ENCODE assay signal across 22 mouse cellular contexts in genomic region chr11:34774636-34775035, GRCm38 (mm10). TPM values are rescaled to one million over a fixed set of nuclear protein-coding genes. Genes with fewer than 3 reads are reported as not detected.
A peak's percentile ranks its signal among the peaks of the same experiment; 100 is the strongest.
DNase-seq lines count a peak whose midpoint lies in the region; ATAC-seq and TF ChIP-seq lines count a peak whose summit lies in the region.
"Had no signal": no experiment of that assay in that cellular context is flagged by ENCODE, and none has a peak within 500 bp of the region (broad histone marks: within the 10 kb centered on the region; RNA-seq: fewer than 3 reads in every experiment).

No protein-coding gene starts in this region.

- H3K9me3 ChIP-seq in embryonic facial prominence, embryonic 11.5 days (replicated peaks; ENCODE audit: control insufficient read depth, low read length) = no peaks in the 10 kb centered on the region
- H3K9me3 ChIP-seq in embryonic facial prominence, embryonic 10.5 days = no peaks in the 10 kb centered on the region
- H3K9me3 ChIP-seq in liver, postnatal 0 days (ENCODE audit: low read length) = no peaks in the 10 kb centered on the region
- no peaks in the 10 kb centered on the region for H3K9me3 ChIP-seq in liver, embryonic 11.5 days (ENCODE audit: control insufficient read depth, low read length)
- H3K9me3 ChIP-seq in kidney, embryonic 15.5 days (replicated peaks) = no peaks in the 10 kb centered on the region
- H3K9me3 ChIP-seq: forebrain, embryonic 13.5 days; heart, embryonic 15.5 days; limb, embryonic 13.5 days; liver, embryonic 15.5 days; neural tube, embryonic 15.5 days had no signal

- TF ChIP-seq CTCF in liver, postnatal 0 days (IDR thresholded peaks at IDR 0.05; ENCODE audit: low read depth) = 0 out of 2 replicates have a peak, but pooled peaks have one; percentile 7

- no peak for ATAC-seq in embryonic facial prominence, embryonic 11.5 days (replicated peaks; ENCODE audit: insufficient number of reproducible peaks, low FRiP score, low TSS enrichment, low read depth)
- no peak for ATAC-seq in liver, postnatal 0 days
- ATAC-seq in liver, embryonic 11.5 days (replicated peaks; ENCODE audit: low FRiP score) = no peak
- no peak for ATAC-seq in kidney, embryonic 15.5 days (replicated peaks; ENCODE audit: low FRiP score)
- ATAC-seq: activated CD4-positive, CD25-positive, alpha-beta regulatory T cell, adult 4 months; forebrain, embryonic 13.5 days had no signal

- 79% methylated on average over 2 of the region's 2 CpGs for WGBS in embryonic facial prominence, embryonic 11.5 days
- 77% methylated on average over 2 of the region's 2 CpGs for WGBS in embryonic facial prominence, embryonic 10.5 days
- WGBS in liver, postnatal 0 days (ENCODE audit: insufficient replicate concordance) = 58% methylated on average over 2 of the region's 2 CpGs
- WGBS in liver, embryonic 11.5 days = 85% methylated on average over 2 of the region's 2 CpGs
- 72% methylated on average over 2 of the region's 2 CpGs for WGBS in kidney, embryonic 15.5 days

- no peak overlapping the region for H3K4me2 ChIP-seq in embryonic facial prominence, embryonic 11.5 days (ENCODE audit: low read depth, low read length)
- no peak overlapping the region for H3K4me2 ChIP-seq in liver, postnatal 0 days (ENCODE audit: low read depth, low read length)
- H3K4me2 ChIP-seq in liver, embryonic 11.5 days = no peak overlapping the region
- H3K4me2 ChIP-seq in kidney, embryonic 15.5 days = no peak overlapping the region
- H3K4me2 ChIP-seq: forebrain, embryonic 13.5 days; heart, embryonic 15.5 days; limb, embryonic 13.5 days; liver, embryonic 15.5 days; neural tube, embryonic 15.5 days had no signal

- H3K9ac ChIP-seq in embryonic facial prominence, embryonic 11.5 days (replicated peaks; ENCODE audit: low read length) = no peak overlapping the region
- H3K9ac ChIP-seq in liver, postnatal 0 days (replicated peaks) = no peak overlapping the region
- no peak overlapping the region for H3K9ac ChIP-seq in liver, embryonic 11.5 days (ENCODE audit: low read depth, low read length)
- no peak overlapping the region for H3K9ac ChIP-seq in kidney, embryonic 15.5 days
- H3K9ac ChIP-seq: forebrain, embryonic 13.5 days; heart, embryonic 15.5 days; limb, embryonic 13.5 days; liver, embryonic 15.5 days; neural tube, embryonic 15.5 days had no signal

- H3K36me3 ChIP-seq in embryonic facial prominence, embryonic 11.5 days (replicated peaks; ENCODE audit: control insufficient read depth, insufficient read depth, low read depth, low read length) = no peaks in the 10 kb centered on the region
- no peaks in the 10 kb centered on the region for H3K36me3 ChIP-seq in embryonic facial prominence, embryonic 10.5 days (replicated peaks)
- H3K36me3 ChIP-seq in liver, postnatal 0 days (replicated peaks; ENCODE audit: insufficient read depth, low read length) = no peaks in the 10 kb centered on the region
- H3K36me3 ChIP-seq in liver, embryonic 11.5 days (ENCODE audit: control insufficient read depth, insufficient read depth, low read length) = no peaks in the 10 kb centered on the region
- no peaks in the 10 kb centered on the region for H3K36me3 ChIP-seq in kidney, embryonic 15.5 days
- H3K36me3 ChIP-seq: heart, embryonic 15.5 days; limb, embryonic 13.5 days; liver, embryonic 15.5 days; neural tube, embryonic 15.5 days had no signal

- H3K27ac ChIP-seq in embryonic facial prominence, embryonic 11.5 days (replicated peaks; ENCODE audit: low read depth, low read length) = no peak overlapping the region
- no peak overlapping the region for H3K27ac ChIP-seq in embryonic facial prominence, embryonic 10.5 days (replicated peaks)
- no peak overlapping the region for H3K27ac ChIP-seq in liver, postnatal 0 days (ENCODE audit: low read depth)
- H3K27ac ChIP-seq in liver, embryonic 11.5 days (ENCODE audit: low read depth, low read length) = no peak overlapping the region
- no peak overlapping the region for H3K27ac ChIP-seq in kidney, embryonic 15.5 days
- H3K27ac ChIP-seq: forebrain, embryonic 13.5 days; heart, adult 2 months; heart, embryonic 15.5 days; limb, embryonic 13.5 days; liver, embryonic 15.5 days; neural tube, embryonic 15.5 days had no signal

- DNase-seq in embryonic facial prominence, embryonic 11.5 days (ENCODE audit: low spot score) = peak; percentile 2
- no peak for DNase-seq in embryonic facial prominence, embryonic 10.5 days (ENCODE audit: low spot score)
- DNase-seq in liver, postnatal 0 days = no peak
- DNase-seq in liver, embryonic 11.5 days (ENCODE audit: low spot score) = no peak
- peak; percentile 45 to 49 for DNase-seq in B cell, adult 2 months
- DNase-seq in brain, adult 2 months (ENCODE audit: low read depth, low spot score) = peak; percentile 53
- no peak for DNase-seq in thymus, postnatal 10 days (ENCODE audit: low spot score in 2 of 2)
- DNase-seq: adrenal gland, postnatal 25 days; cerebellum, adult 2 months; heart, adult 2 months; kidney, adult 2 months; kidney, postnatal 25 days; lung, postnatal 14 days; right cerebral cortex, adult 18-20 months had no signal

- H3K4me1 ChIP-seq in embryonic facial prominence, embryonic 11.5 days (ENCODE audit: control insufficient read depth, insufficient read depth, low read length) = no peaks in the 10 kb centered on the region
- peaks cover 18% of the 10 kb centered on the region for H3K4me1 ChIP-seq in embryonic facial prominence, embryonic 10.5 days
- H3K4me1 ChIP-seq in liver, postnatal 0 days (ENCODE audit: insufficient read depth) = peaks cover 7% of the 10 kb centered on the region
- peaks cover 6% of the 10 kb centered on the region; the same call in 1 of the 2 replicates for H3K4me1 ChIP-seq in liver, embryonic 11.5 days (replicated peaks; ENCODE audit: control insufficient read depth, insufficient read depth, low read length)
- H3K4me1 ChIP-seq in kidney, embryonic 15.5 days = no peaks in the 10 kb centered on the region
- H3K4me1 ChIP-seq: forebrain, embryonic 13.5 days; limb, embryonic 13.5 days; neural tube, embryonic 15.5 days had no signal

- TF ChIP-seq EP300 in liver, postnatal 0 days (IDR thresholded peaks at IDR 0.05; ENCODE audit: low read depth) = no peak

- H3K27me3 ChIP-seq in embryonic facial prominence, embryonic 11.5 days (ENCODE audit: control insufficient read depth, insufficient read depth, low read length) = no peaks in the 10 kb centered on the region
- H3K27me3 ChIP-seq in embryonic facial prominence, embryonic 10.5 days (replicated peaks; ENCODE audit: low read depth, poor library complexity, severe bottlenecking) = no peaks in the 10 kb centered on the region
- H3K27me3 ChIP-seq in liver, postnatal 0 days (ENCODE audit: insufficient read depth, low read length) = no peaks in the 10 kb centered on the region
- no peaks in the 10 kb centered on the region for H3K27me3 ChIP-seq in liver, embryonic 11.5 days (replicated peaks; ENCODE audit: control insufficient read depth, insufficient read depth, low read length)
- no peaks in the 10 kb centered on the region for H3K27me3 ChIP-seq in kidney, embryonic 15.5 days
- H3K27me3 ChIP-seq: forebrain, embryonic 13.5 days; heart, embryonic 15.5 days; limb, embryonic 13.5 days; liver, embryonic 15.5 days; neural tube, embryonic 15.5 days had no signal

- no peak overlapping the region for H3K4me3 ChIP-seq in embryonic facial prominence, embryonic 11.5 days (ENCODE audit: low read depth, low read length)
- no peak overlapping the region for H3K4me3 ChIP-seq in embryonic facial prominence, embryonic 10.5 days
- no peak overlapping the region for H3K4me3 ChIP-seq in liver, postnatal 0 days (ENCODE audit: low read depth, low read length)
- H3K4me3 ChIP-seq in liver, embryonic 11.5 days (ENCODE audit: low read depth, low read length) = no peak overlapping the region
- no peak overlapping the region for H3K4me3 ChIP-seq in kidney, embryonic 15.5 days (replicated peaks)
- H3K4me3 ChIP-seq: forebrain, embryonic 13.5 days; heart, adult 2 months; heart, embryonic 15.5 days; limb, embryonic 13.5 days; liver, embryonic 15.5 days; myocyte; neural tube, embryonic 15.5 days had no signal

RNA-seq across cellular contexts. Expression of gene Dock2, which starts 9.1 kb away (rescaled TPM):
- 0.53 and 1.0 TPM in 2 replicates for polyA plus RNA-seq in embryonic facial prominence, embryonic 11.5 days (2014; fragmentation: Nextera tagmentation; extraction: Ambion mirVana)
- polyA plus RNA-seq in embryonic facial prominence, embryonic 10.5 days (2016; fragmentation: Nextera tagmentation; extraction: Ambion mirVana) = 0.59 TPM in 2 replicates
- polyA plus RNA-seq in liver, postnatal 0 days (2015; fragmentation: Nextera tagmentation; extraction: Ambion mirVana) = 2.9 and 3.9 TPM in 2 replicates
- 6.6 and 7.8 TPM in 2 replicates for polyA plus RNA-seq in liver, embryonic 11.5 days (2014; fragmentation: Nextera tagmentation; extraction: Ambion mirVana)
- polyA plus RNA-seq in kidney, embryonic 15.5 days (2015; fragmentation: Nextera tagmentation; extraction: Ambion mirVana) = 1.0 and 1.1 TPM in 2 replicates
- polyA plus RNA-seq: myocyte had no signal

RNA-seq across cellular contexts. Expression of gene Spdl1, which starts 58.8 kb away (rescaled TPM):
- polyA plus RNA-seq in embryonic facial prominence, embryonic 11.5 days (2014; fragmentation: Nextera tagmentation; extraction: Ambion mirVana) = 32.7 and 36.8 TPM in 2 replicates
- 32.2 and 33.3 TPM in 2 replicates for polyA plus RNA-seq in embryonic facial prominence, embryonic 10.5 days (2016; fragmentation: Nextera tagmentation; extraction: Ambion mirVana)
- 4.4 and 4.6 TPM in 2 replicates for polyA plus RNA-seq in liver, postnatal 0 days (2015; fragmentation: Nextera tagmentation; extraction: Ambion mirVana)
- polyA plus RNA-seq in liver, embryonic 11.5 days (2014; fragmentation: Nextera tagmentation; extraction: Ambion mirVana) = 26.7 and 27.5 TPM in 2 replicates
- 21.2 and 25.0 TPM in 2 replicates for polyA plus RNA-seq in kidney, embryonic 15.5 days (2015; fragmentation: Nextera tagmentation; extraction: Ambion mirVana)

Comparison
In these comparisons a context has a peak if more than half of its experiments do, and no peak if none do; other contexts are left out.
1. DNase-seq: peak in embryonic facial prominence, embryonic 11.5 days (single experiment), B cell, adult 2 months (2 of 2) and brain, adult 2 months (single experiment); none in embryonic facial prominence, embryonic 10.5 days (single experiment), liver, postnatal 0 days (single experiment), liver, embryonic 11.5 days (single experiment) and thymus, postnatal 10 days (0 of 2).